In genomic region chr15:27009069-27009468, GRCm38 (mm10) we compare ENCODE assay signal across 25 mouse cellular contexts.
DNase-seq lines count a peak whose midpoint lies in the region; ATAC-seq and TF ChIP-seq lines count a peak whose summit lies in the region.
"Had no signal": no experiment of that assay in that cellular context is flagged by ENCODE, and none has a peak within 500 bp of the region (broad histone marks: within the 10 kb centered on the region; RNA-seq: fewer than 3 reads in every experiment).

No protein-coding gene starts in this region.

- 10% methylated on average over 4 of the region's 4 CpGs for WGBS in heart, embryonic 11.5 days (ENCODE audit: insufficient replicate concordance)
- 3% methylated on average over 4 of the region's 4 CpGs for whole genome bisulfite sequencing in heart, embryonic 14.5 days
- 5% methylated on average over 4 of the region's 4 CpGs for WGBS in heart, postnatal 0 days
- WGBS in midbrain, embryonic 11.5 days: 83% methylated on average over 4 of the region's 4 CpGs
- whole genome bisulfite sequencing in midbrain, embryonic 16.5 days: 84% methylated on average over 4 of the region's 4 CpGs

- H3K27ac ChIP-seq in heart, embryonic 11.5 days (ENCODE audit: low read depth, low read length): no peak overlapping the region
- H3K27ac ChIP-seq in heart, embryonic 14.5 days (replicated peaks in 1 of 2; ENCODE audit: control insufficient read depth in 1 of 2, insufficient read depth in 1 of 2, low read depth in 2 of 2, low read length in 2 of 2): no peak overlapping the region
- no peak overlapping the region for H3K27ac ChIP-seq in heart, postnatal 0 days (ENCODE audit: low read depth)
- no peak overlapping the region for H3K27ac ChIP-seq in midbrain, embryonic 11.5 days (ENCODE audit: low read depth, low read length)
- H3K27ac ChIP-seq in midbrain, embryonic 16.5 days (ENCODE audit: low read length): no peak overlapping the region
- H3K27ac ChIP-seq: forebrain, embryonic 10.5 days; forebrain, embryonic 13.5 days; hindbrain, embryonic 14.5 days; hindbrain, postnatal 0 days had no signal

- no peak overlapping the region for H3K9ac ChIP-seq in heart, embryonic 11.5 days (ENCODE audit: low read depth, low read length)
- no peak overlapping the region for H3K9ac ChIP-seq in heart, embryonic 14.5 days (ENCODE audit: low read length)
- H3K9ac ChIP-seq in heart, postnatal 0 days (replicated peaks; ENCODE audit: low read depth, low read length): no peak overlapping the region
- H3K9ac ChIP-seq in midbrain, embryonic 11.5 days (ENCODE audit: low read length): no peak overlapping the region
- no peak overlapping the region for H3K9ac ChIP-seq in midbrain, embryonic 16.5 days (ENCODE audit: low read depth, low read length)
- H3K9ac ChIP-seq: forebrain, embryonic 13.5 days; hindbrain, embryonic 14.5 days had no signal

- 0 out of 2 replicates have a peak, but pooled peaks cover 3% of the 10 kb centered on the region for H3K4me1 ChIP-seq in heart, embryonic 11.5 days (ENCODE audit: control insufficient read depth, insufficient read depth, low read length)
- H3K4me1 ChIP-seq in heart, embryonic 14.5 days (ENCODE audit: control insufficient read depth in 2 of 2, insufficient read depth in 2 of 2, low read length in 2 of 2): peaks cover 2 to 7% of the 10 kb centered on the region in 2 experiments
- H3K4me1 ChIP-seq in heart, postnatal 0 days (ENCODE audit: control insufficient read depth, insufficient read depth): peaks cover 7% of the 10 kb centered on the region; the same call in 1 of the 2 replicates
- H3K4me1 ChIP-seq in midbrain, embryonic 11.5 days (ENCODE audit: control insufficient read depth, insufficient read depth, low read length): peaks cover 2% of the 10 kb centered on the region; the same call in 1 of the 2 replicates
- H3K4me1 ChIP-seq in midbrain, embryonic 16.5 days (ENCODE audit: control insufficient read depth, insufficient read depth, low read length): peaks cover 5% of the 10 kb centered on the region; the same call in 1 of the 2 replicates

- no peak for DNase-seq in heart, postnatal 4 days
- no peak for DNase-seq in heart, postnatal 25 days (ENCODE audit: low spot score)
- peak; percentile 19 for DNase-seq in heart, postnatal 0 days (ENCODE audit: low spot score)
- no peak for DNase-seq in heart, adult 8-10 months (ENCODE audit: low spot score)
- DNase-seq in midbrain, embryonic 11.5 days (ENCODE audit: low spot score, missing footprints): peak; percentile 10
- DNase-seq: adrenal gland, adult 8-10 months; adrenal gland, postnatal 25 days; cerebellum, adult 18-20 months; cerebellum, adult 9-10 months; cerebellum, postnatal 14 days; gastrocnemius, postnatal 10 days; gastrocnemius, postnatal 36 days; kidney, adult 18-20 months; kidney, adult 9 months had no signal

- intact Hi-C loops in heart, postnatal 25 days (cut with DNase I): no loop called here

- H3K36me3 ChIP-seq in heart, embryonic 11.5 days (ENCODE audit: control insufficient read depth, insufficient read depth, low read length): no peaks in the 10 kb centered on the region
- H3K36me3 ChIP-seq in heart, embryonic 14.5 days (ENCODE audit: control insufficient read depth, insufficient read depth, low read length): no peaks in the 10 kb centered on the region
- no peaks in the 10 kb centered on the region for H3K36me3 ChIP-seq in heart, postnatal 0 days (replicated peaks; ENCODE audit: control insufficient read depth, insufficient read depth, low read length)
- H3K36me3 ChIP-seq in midbrain, embryonic 11.5 days (ENCODE audit: control insufficient read depth, insufficient read depth, low read length): no peaks in the 10 kb centered on the region
- H3K36me3 ChIP-seq in midbrain, embryonic 16.5 days (ENCODE audit: control insufficient read depth, insufficient read depth, low read length): no peaks in the 10 kb centered on the region
- H3K36me3 ChIP-seq: forebrain, embryonic 10.5 days had no signal

- 0 out of 2 replicates have a peak, but pooled peaks have one; percentile 55 for ATAC-seq in heart, embryonic 11.5 days (replicated peaks; ENCODE audit: insufficient number of reproducible peaks, low FRiP score, low TSS enrichment)
- ATAC-seq in heart, embryonic 14.5 days (ENCODE audit: insufficient number of reproducible peaks, insufficient read depth, low FRiP score, low read depth): peak; percentile 59; the same call in 1 of the 2 replicates
- peak; percentile 81 for ATAC-seq in heart, postnatal 0 days (ENCODE audit: insufficient read depth, low read depth)
- ATAC-seq in midbrain, embryonic 11.5 days (ENCODE audit: low FRiP score): no peak
- no peak for ATAC-seq in midbrain, embryonic 16.5 days
- ATAC-seq: CD4-positive, CD25-positive, alpha-beta regulatory T cell, adult 4 months; forebrain, embryonic 13.5 days; forebrain, embryonic 16.5 days; hindbrain, postnatal 0 days; inflammation-experienced regulatory T-cells, adult 6 months; intestine, embryonic 16.5 days had no signal

- no peak for TF ChIP-seq CTCF in heart, postnatal 0 days (IDR thresholded peaks at IDR 0.05; ENCODE audit: low read depth)

- TF ChIP-seq EP300 in heart, postnatal 0 days (IDR thresholded peaks at IDR 0.05; ENCODE audit: low read depth): no peak

- no peaks in the 10 kb centered on the region for H3K9me3 ChIP-seq in heart, embryonic 11.5 days (replicated peaks; ENCODE audit: control insufficient read depth, low read length)
- H3K9me3 ChIP-seq in heart, embryonic 14.5 days (ENCODE audit: control insufficient read depth, low read length): no peaks in the 10 kb centered on the region
- H3K9me3 ChIP-seq in heart, postnatal 0 days (replicated peaks; ENCODE audit: control insufficient read depth, low read length): no peaks in the 10 kb centered on the region
- H3K9me3 ChIP-seq in midbrain, embryonic 11.5 days (ENCODE audit: control insufficient read depth, low read length): no peaks in the 10 kb centered on the region
- no peaks in the 10 kb centered on the region for H3K9me3 ChIP-seq in midbrain, embryonic 16.5 days (replicated peaks; ENCODE audit: control insufficient read depth, low read length, poor library complexity, severe bottlenecking)
- H3K9me3 ChIP-seq: forebrain, embryonic 10.5 days; forebrain, embryonic 13.5 days had no signal

- H3K27me3 ChIP-seq in heart, embryonic 11.5 days (ENCODE audit: control insufficient read depth, insufficient read depth, low read length): no peaks in the 10 kb centered on the region
- H3K27me3 ChIP-seq in heart, embryonic 14.5 days (ENCODE audit: control insufficient read depth, insufficient read depth, low read length): no peaks in the 10 kb centered on the region
- H3K27me3 ChIP-seq in heart, postnatal 0 days (ENCODE audit: control insufficient read depth, insufficient read depth, low read length): no peaks in the 10 kb centered on the region
- H3K27me3 ChIP-seq in midbrain, embryonic 11.5 days (ENCODE audit: control insufficient read depth, insufficient read depth, low read length): no peaks in the 10 kb centered on the region
- H3K27me3 ChIP-seq in midbrain, embryonic 16.5 days (ENCODE audit: control insufficient read depth, insufficient read depth, low read depth, low read length): no peaks in the 10 kb centered on the region
- H3K27me3 ChIP-seq: forebrain, embryonic 13.5 days had no signal

- H3K4me3 ChIP-seq in heart, embryonic 11.5 days (ENCODE audit: low read depth, low read length): no peak overlapping the region
- no peak overlapping the region for H3K4me3 ChIP-seq in heart, embryonic 14.5 days (ENCODE audit: control insufficient read depth in 1 of 2, insufficient read depth in 1 of 2, low read depth in 1 of 2, low read length in 2 of 2)
- no peak overlapping the region for H3K4me3 ChIP-seq in heart, postnatal 0 days (ENCODE audit: low read depth, low read length)
- no peak overlapping the region for H3K4me3 ChIP-seq in midbrain, embryonic 11.5 days (ENCODE audit: low read depth, low read length)
- no peak overlapping the region for H3K4me3 ChIP-seq in midbrain, embryonic 16.5 days (ENCODE audit: low read depth, low read length)
- H3K4me3 ChIP-seq: forebrain, embryonic 10.5 days; forebrain, embryonic 13.5 days had no signal

- no peak overlapping the region for H3K4me2 ChIP-seq in heart, embryonic 11.5 days
- H3K4me2 ChIP-seq in heart, embryonic 14.5 days (ENCODE audit: low read length): 0 out of 2 replicates have a peak overlapping the region, but pooled peaks have one; percentile 5
- H3K4me2 ChIP-seq in heart, postnatal 0 days (ENCODE audit: low read depth, low read length): no peak overlapping the region
- H3K4me2 ChIP-seq in midbrain, embryonic 11.5 days: no peak overlapping the region
- H3K4me2 ChIP-seq in midbrain, embryonic 16.5 days (ENCODE audit: low read length): no peak overlapping the region
- H3K4me2 ChIP-seq: forebrain, embryonic 13.5 days; hindbrain, embryonic 14.5 days had no signal

Comparison
In these comparisons a context has a peak if more than half of its experiments do, and no peak if none do; other contexts are left out.
1. DNase-seq: peak in heart, postnatal 0 days (single experiment) and midbrain, embryonic 11.5 days (single experiment); none in heart, postnatal 4 days (single experiment), heart, postnatal 25 days (single experiment) and heart, adult 8-10 months (single experiment).
2. ATAC-seq: peak in heart, embryonic 11.5 days (single experiment), heart, embryonic 14.5 days (single experiment) and heart, postnatal 0 days (single experiment); none in midbrain, embryonic 11.5 days (single experiment) and midbrain, embryonic 16.5 days (single experiment).